Mouse (Mus musculus) neural tube, embryonic 11.5 days (tissue): Measurements from ENCODE around the gene Gm17662. TPM values are rescaled to one million over a fixed set of nuclear protein-coding genes. Genes with fewer than 3 reads are reported as not detected.

Experiments used
- ATAC-seq: fragments of 200-750 bp; cut with Nextera tagmentation; 2 replicates; pipeline ENCODE4 v1.8.0; 2017; ENCODE audit warnings: moderate number of reproducible peaks, mild to moderate bottlenecking, moderate TSS enrichment, moderate library complexity; ENCODE audit not compliant: insufficient read depth, low FRiP score, low TSS enrichment
- DNase-seq: peaks from one replicate; pipeline ENCODE4 v3.0.0-alpha.2; 2015; ENCODE audit warnings: low spot score
- H3K27ac ChIP-seq: fragments of 300-500 bp; sonication (generic); 2 replicates; pipeline ENCODE4 v1.5.1; 2014; ENCODE audit warnings: low read depth, mild to moderate bottlenecking, low read length
- H3K27me3 ChIP-seq: fragments of 300-500 bp; sonication (generic); 2 replicates; pipeline ENCODE4 v1.6.1; 2014; ENCODE audit warnings: mild to moderate bottlenecking, low read length, mixed read lengths; ENCODE audit not compliant: control insufficient read depth, insufficient read depth
- H3K36me3 ChIP-seq: fragments of 300-500 bp; sonication (generic); 2 replicates; pipeline ENCODE4 v1.6.1; 2014; ENCODE audit warnings: mild to moderate bottlenecking, low read length, moderate library complexity, mixed read lengths; ENCODE audit not compliant: control insufficient read depth, insufficient read depth
- H3K4me1 ChIP-seq: fragments of 300-500 bp; sonication (generic); 2 replicates; pipeline ENCODE4 v1.6.1; 2014; ENCODE audit warnings: low read length, mixed read lengths; ENCODE audit not compliant: control insufficient read depth, insufficient read depth
- H3K4me2 ChIP-seq: fragments of 300-500 bp; sonication (generic); 2 replicates; pipeline ENCODE4 v1.6.1; 2014; ENCODE audit warnings: low read depth, mild to moderate bottlenecking, moderate library complexity
- H3K4me3 ChIP-seq: fragments of 300-500 bp; sonication (generic); 2 replicates; pipeline ENCODE4 v1.5.1; 2014; ENCODE audit warnings: low read depth, low read length
- H3K9ac ChIP-seq: fragments of 300-500 bp; sonication (generic); 2 replicates; pipeline ENCODE4 v1.6.1; 2014; ENCODE audit warnings: mild to moderate bottlenecking, low read length
- H3K9me3 ChIP-seq: fragments of 300-500 bp; sonication (generic); 2 replicates; pipeline ENCODE4 v1.6.1; 2016; ENCODE audit warnings: low read length; ENCODE audit not compliant: control insufficient read depth
- WGBS: fragments of 180-500 bp; shearing (Covaris S2); extraction: QIAGEN DNeasy Blood & Tissue Kit; methylation state at CpG from one replicate; pipeline ENCODE4 v1.1.7; 2014; 5-methylcytosine and 5-hydroxymethylcytosine counted together
- polyA plus RNA-seq: library from polyadenylated mRNA; unstranded; fragments of >200 nt; fragmentation: Nextera tagmentation; extraction: Ambion mirVana; gene quantifications from 2 replicates; pipeline ENCODE4 v1.2.1, GENCODE M21; 2014

Gene Gm17662
- not detected in 2 replicates for polyA plus RNA-seq

DNA sequence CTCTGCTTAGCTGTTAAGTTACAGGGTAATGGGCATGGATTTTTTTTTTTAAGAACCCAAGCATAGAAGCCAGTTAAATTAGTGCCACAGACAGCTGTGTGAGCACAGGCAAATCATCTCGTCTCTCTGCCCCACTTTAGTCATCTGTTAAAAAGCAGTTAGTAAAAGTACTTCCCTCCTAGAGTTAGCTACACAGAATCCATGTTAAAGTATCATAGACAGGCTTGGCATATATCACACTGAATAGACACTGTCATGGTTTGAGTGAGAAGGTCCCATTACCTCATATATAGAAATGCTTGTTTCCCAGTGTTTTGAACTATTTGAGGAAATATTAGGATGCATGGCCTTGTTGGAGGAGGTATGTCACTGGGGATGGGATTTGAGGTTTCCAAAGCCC, at the start of gene Gm17662:
Gene Gm17662 (plus strand): TSS at position 301 of the 400 bp plus-strand sequence.
- H3K4me3 ChIP-seq, result no peak within 1 kb of the TSS
- no peaks in the 10 kb centered on the region for H3K36me3 ChIP-seq
- no peaks in the 10 kb centered on the region for H3K9me3 ChIP-seq
- ATAC-seq, result no peak
- H3K9ac ChIP-seq, result no peak within 1 kb of the TSS
- no peaks in the 10 kb centered on the region for H3K4me1 ChIP-seq
- no peaks in the 10 kb centered on the region for H3K27me3 ChIP-seq
- H3K4me2 ChIP-seq, result no peak within 1 kb of the TSS
- no peak for DNase-seq
- 86% methylated on average over 1 of the region's 1 CpGs for whole genome bisulfite sequencing
- H3K27ac ChIP-seq, result no peak within 1 kb of the TSS

DNA sequence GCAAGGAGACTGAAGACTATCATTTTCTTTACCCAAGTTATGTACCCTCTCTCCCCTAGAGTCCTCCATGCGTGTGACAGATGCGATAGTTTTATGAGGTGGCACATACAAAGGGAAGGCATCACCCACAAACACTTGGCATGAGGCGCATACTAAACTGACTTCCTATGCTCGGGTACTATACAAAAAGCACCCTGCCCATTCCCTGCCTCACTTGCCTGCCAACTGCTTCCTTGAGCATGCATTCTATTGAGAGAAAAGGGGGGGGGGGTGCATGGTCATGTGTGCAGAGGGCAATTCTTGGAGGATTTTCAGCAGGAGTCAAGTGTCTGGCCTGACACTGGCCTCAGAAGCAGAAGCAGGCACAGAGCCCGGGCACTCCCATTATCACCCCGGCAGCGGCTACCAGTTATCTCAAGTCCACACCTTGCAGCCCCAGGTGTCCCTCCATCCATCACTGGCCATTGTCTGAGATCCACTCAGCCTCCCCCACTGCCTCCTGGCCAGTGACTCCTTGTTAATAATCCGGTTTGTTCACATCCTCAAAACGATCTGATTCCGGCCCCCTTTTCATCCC, 46.3 kb upstream of the Gm17662 start:
- ATAC-seq (no peak; the same call in 1 of the 2 replicates), DNase-seq (no peak)
- Histone ChIP-seq H3K4me1 (no peaks in the 10 kb centered on the region), H3K36me3 (no peaks in the 10 kb centered on the region), H3K27ac (no peak overlapping the region), H3K4me2 (no peak overlapping the region), H3K27me3 (no peaks in the 10 kb centered on the region), H3K9ac (no peak overlapping the region), H3K9me3 (no peaks in the 10 kb centered on the region), H3K4me3 (no peak overlapping the region)
- WGBS, result 75% methylated on average over 10 of the region's 10 CpGs

DNA sequence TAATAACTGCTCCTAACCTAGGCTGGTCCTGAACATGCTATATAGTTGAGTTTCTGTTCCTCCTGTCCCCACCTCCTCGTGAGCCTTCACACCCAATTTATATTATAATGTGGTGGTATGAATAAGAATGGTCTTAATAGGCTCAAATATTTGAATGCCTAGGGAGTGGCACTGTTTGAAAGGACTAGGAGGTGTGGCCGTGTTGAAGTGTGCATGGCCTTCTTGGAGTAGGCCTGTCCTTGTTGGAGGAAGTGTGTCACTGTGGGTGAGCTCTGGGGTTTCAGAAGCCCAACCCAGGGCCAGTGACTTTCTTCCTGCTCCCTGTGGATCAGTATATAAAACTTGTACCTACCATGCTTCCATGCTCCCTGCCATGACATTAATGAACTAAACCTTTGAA, 43.5 kb upstream of the Gm17662 start:
- H3K27me3 ChIP-seq, result no peaks in the 10 kb centered on the region
- no peak overlapping the region for H3K4me3 ChIP-seq
- 80% methylated on average over 2 of the region's 2 CpGs for WGBS
- DNase-seq (no peak), ATAC-seq (no peak)
- no peak overlapping the region for H3K9ac ChIP-seq
- no peaks in the 10 kb centered on the region for H3K9me3 ChIP-seq
- H3K36me3 ChIP-seq, result no peaks in the 10 kb centered on the region
- no peaks in the 10 kb centered on the region for H3K4me1 ChIP-seq
- no peak overlapping the region for H3K4me2 ChIP-seq
- no peak overlapping the region for H3K27ac ChIP-seq

DNA sequence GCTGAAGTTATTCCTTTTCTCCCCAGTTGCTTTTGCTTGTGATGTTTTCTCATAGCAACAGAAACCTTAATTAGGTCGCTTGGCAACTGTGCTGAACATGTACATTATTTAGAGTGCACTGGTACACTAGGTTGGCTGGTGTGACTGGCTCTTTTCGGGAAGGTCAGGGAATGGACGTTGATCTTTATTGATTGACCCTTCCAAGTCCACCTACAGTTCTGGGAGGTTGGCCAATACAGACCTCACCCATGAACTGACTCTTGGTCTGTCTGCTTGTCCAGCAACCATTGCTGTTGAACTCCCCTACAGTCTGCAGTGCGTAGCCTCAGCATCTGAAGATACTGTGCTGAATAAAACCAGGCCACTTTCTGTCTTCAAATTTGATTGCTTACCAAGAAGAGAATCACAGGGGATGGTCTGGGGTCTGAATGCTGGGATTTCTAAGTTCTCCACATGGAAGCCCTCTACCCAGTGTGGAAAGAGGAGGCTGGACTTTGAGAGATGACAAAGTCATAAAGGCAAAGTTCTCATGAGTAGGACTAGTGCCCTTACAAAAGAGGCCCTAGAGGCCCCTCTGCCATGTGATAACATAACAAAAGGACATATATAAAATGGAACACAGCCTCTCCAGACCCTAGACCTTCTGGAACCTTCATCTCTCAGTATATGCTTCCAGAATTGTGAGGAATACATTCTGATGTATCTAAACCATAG, 40.5 kb upstream of the Gm17662 start:
- ATAC-seq, result no peak
- no peak for DNase-seq
- H3K4me1 ChIP-seq, result no peaks in the 10 kb centered on the region
- H3K27ac ChIP-seq, result no peak overlapping the region
- WGBS, result 89% methylated on average over 4 of the region's 4 CpGs
- H3K4me2 ChIP-seq, result no peak overlapping the region
- no peaks in the 10 kb centered on the region for H3K27me3 ChIP-seq
- no peaks in the 10 kb centered on the region for H3K36me3 ChIP-seq
- no peak overlapping the region for H3K4me3 ChIP-seq
- H3K9me3 ChIP-seq, result no peaks in the 10 kb centered on the region
- no peak overlapping the region for H3K9ac ChIP-seq

DNA sequence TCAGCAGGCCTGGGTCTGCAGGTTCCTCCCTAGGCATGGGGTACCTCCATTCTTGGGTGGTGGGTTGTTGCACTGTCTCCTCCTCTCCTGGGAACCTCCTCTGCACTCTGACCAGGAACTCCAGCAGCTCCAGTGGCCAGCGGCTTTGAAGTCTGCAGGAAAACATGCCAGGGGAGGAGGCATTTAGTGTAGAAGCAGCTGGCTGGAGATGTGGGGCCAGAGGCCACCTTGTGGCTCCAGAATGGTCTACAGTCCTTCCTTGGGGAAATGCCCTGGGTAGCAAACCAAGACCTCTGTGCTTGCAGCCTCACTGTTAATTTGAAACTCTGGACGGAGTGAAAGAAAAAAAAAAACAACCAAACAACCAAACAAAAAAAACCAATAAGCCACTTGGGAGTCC, 39.6 kb upstream of the Gm17662 start:
- Histone ChIP-seq H3K9me3 (no peaks in the 10 kb centered on the region), H3K36me3 (no peaks in the 10 kb centered on the region), H3K9ac (no peak overlapping the region), H3K27ac (no peak overlapping the region), H3K4me3 (no peak overlapping the region), H3K4me2 (no peak overlapping the region), H3K27me3 (no peaks in the 10 kb centered on the region), H3K4me1 (no peaks in the 10 kb centered on the region)
- WGBS, result 50% methylated on average over 2 of the region's 2 CpGs
- no peak for ATAC-seq
- no peak for DNase-seq

DNA sequence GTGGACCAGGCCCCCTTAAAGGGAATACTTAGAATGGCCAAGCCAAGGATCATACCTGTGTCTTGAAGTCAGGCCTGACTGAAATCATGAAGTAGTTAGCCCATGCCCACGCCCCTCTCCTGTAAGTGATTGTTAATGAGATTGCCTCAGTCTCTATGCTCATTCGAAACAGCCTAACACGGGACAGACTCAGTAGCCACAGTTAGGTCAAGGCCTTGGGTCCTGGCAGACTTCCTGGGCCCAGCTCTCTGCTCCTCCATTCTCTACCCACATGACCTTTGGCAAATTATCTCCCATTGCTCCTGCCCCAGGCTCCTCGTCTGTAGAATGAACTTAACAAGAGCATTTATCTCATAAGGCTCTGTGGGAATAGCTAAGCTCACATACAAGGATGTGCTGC, 38.1 kb upstream of the Gm17662 start:
- H3K4me2 ChIP-seq, result no peak overlapping the region
- ATAC-seq (no peak), DNase-seq (no peak)
- H3K9me3 ChIP-seq, result no peaks in the 10 kb centered on the region
- H3K36me3 ChIP-seq, result no peaks in the 10 kb centered on the region
- no peak overlapping the region for H3K27ac ChIP-seq
- no peaks in the 10 kb centered on the region for H3K27me3 ChIP-seq
- H3K4me1 ChIP-seq, result no peaks in the 10 kb centered on the region
- no peak overlapping the region for H3K9ac ChIP-seq
- WGBS, result 80% methylated on average over 4 of the region's 4 CpGs
- no peak overlapping the region for H3K4me3 ChIP-seq

DNA sequence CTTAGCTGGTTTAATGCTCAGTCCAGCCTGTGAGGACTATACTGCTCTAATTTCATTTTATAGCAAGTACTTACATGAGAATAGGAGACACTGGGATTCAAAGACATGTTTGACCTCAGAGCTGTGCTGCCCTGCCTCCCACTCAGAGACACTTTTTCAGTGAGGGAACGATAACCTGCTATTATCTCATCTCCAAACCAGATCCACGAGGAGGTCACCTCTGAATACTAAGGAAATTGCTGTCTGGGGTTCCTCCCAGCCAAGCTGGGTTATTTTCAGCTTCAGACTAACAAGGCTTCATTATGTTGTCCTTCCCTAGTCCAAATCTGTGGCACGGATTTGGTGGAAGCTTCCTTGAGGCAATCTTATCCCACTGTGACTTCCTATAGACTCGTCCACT, 37.2 kb upstream of the Gm17662 start:
- Histone ChIP-seq H3K4me3 (no peak overlapping the region), H3K27me3 (no peaks in the 10 kb centered on the region), H3K4me2 (no peak overlapping the region), H3K4me1 (no peaks in the 10 kb centered on the region), H3K9me3 (no peaks in the 10 kb centered on the region), H3K36me3 (no peaks in the 10 kb centered on the region), H3K9ac (no peak overlapping the region), H3K27ac (no peak overlapping the region)
- no peak for DNase-seq
- 79% methylated on average over 4 of the region's 4 CpGs for WGBS
- ATAC-seq, result no peak

DNA sequence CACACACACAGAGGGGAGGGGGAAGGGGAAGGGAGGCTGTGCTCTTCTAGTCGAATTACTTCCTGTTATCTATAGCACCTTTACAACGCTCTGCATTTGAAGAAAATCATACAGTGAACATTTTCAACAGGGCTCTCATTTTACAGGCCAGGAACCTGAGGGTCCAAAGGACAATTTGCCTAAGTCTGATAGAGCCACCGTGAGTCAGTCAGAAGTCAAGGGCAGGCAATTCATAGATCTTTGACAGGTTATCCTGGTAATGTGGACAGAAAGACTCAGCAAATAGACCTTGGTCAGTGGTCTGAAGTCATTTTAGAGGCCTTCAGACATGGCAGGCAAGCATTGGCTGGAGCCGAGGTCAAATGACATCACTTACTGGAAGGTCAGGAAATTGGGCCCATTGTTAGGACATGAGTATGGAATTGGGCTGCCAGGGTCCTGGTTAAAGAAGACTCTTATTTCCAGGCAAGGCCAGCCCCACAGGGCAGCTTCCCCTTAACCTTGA, 33.5 kb upstream of the Gm17662 start:
- no peak for DNase-seq
- Histone ChIP-seq H3K27me3 (no peaks in the 10 kb centered on the region), H3K36me3 (no peaks in the 10 kb centered on the region), H3K4me1 (no peaks in the 10 kb centered on the region), H3K4me3 (no peak overlapping the region), H3K27ac (no peak overlapping the region), H3K4me2 (no peak overlapping the region), H3K9me3 (no peaks in the 10 kb centered on the region), H3K9ac (no peak overlapping the region)
- WGBS, result 81% methylated on average over 4 of the region's 4 CpGs
- no peak for ATAC-seq
